Mouse (Mus musculus) kidney, postnatal 14 days (tissue): ENCODE measurements at regions not wholly inside any gene's neighbourhood (a gene's known extent, or its start where the extent isn't known, plus 50 kb on each side); places are given as distances from the start of the nearest gene placed in this dataset.

Experiments used
- DNase-seq: peaks from one replicate; pipeline ENCODE4 v3.0.0; 2022; ENCODE audit warnings: mixed read lengths

GRCm38 (mm10) chr7:35948389-35948788 is 145.6 kb upstream of the Zfp507 start:
- peak; percentile 45 for DNase-seq

- no peak for DNase-seq
Measured at GRCm38 (mm10) chr7:35941086-35941485, 138.3 kb upstream of the Zfp507 start.

- DNase-seq, result no peak
Measured at GRCm38 (mm10) chr7:35938123-35938869, 135.5 kb upstream of the Zfp507 start.

GRCm38 (mm10) chr7:35926749-35927148 is 123.9 kb upstream of the Zfp507 start:
- DNase-seq, result no peak

- DNase-seq, result no peak
Measured at GRCm38 (mm10) chr7:35922582-35922981, 119.8 kb upstream of the Zfp507 start.

DNA sequence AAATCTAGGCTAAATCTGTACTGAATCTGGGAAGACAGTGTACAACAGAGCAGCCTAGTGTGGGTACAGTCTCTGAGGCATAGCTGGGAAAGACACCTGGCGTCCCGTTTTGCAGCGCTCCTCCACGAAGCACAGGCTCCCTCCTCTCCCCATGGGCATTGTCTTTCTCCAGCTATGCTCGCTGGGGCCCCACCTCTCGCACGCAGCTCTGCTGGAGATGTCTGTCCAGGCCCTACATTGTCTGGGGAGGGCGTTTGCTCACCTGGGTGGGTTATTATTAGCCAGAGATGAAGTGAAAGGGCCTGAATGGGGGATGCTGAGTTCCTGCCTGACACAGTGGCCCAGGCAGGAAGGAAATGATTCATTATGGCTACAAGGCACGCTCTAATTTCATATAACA is 118.1 kb upstream of the Zfp507 start:
- DNase-seq, result no peak

DNA sequence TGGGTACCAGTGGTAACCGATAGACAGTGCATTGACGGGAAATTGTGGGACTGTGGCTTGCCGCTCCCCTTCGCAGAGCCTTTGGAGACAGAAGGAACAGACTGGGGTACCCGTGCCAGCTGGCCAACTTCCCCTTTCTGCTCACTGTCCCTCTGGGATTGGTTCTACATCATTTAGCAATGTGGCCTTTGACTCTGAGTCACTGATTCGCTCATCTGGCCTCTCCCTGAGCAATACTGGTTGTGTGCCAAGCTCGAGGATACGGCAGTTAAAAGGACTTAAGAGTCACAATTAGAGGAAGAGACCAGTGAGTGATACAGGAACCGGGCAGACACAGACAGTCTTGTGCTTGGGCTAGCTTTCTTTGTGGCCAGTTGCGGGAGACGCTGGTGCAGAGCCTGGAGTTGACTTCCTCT is 117.4 kb upstream of the Zfp507 start:
- peak; percentile 40 for DNase-seq

DNA sequence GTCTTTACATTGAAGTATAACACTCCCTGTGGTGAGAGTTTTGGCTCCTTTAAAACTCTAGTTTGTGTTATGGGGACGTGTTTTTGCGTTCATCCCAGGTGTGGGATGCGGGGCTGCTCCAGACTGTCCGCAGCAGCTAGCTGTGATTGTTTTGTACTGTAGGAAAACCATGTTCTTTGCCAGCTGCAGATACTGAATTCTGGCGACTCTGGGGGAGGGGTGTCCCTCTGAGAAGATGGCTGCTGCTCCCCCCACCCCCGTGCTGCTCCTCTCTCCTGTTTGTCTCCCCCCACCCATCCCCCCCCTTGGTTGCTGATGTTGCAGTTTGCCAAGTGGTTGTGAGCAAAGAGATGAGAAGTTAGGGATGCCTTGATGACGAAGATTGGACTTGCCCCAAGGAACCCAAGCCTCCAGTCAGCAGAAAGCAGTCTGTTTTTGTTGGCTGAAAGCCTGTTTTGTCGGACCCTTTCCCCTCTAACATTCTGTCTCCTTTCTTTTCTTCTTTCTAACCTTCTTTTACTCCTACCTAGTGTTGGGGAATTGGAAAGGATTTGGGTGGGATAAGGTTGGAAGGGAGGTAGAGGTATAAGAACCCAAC is 107.4 kb upstream of the Zfp507 start:
- no peak for DNase-seq

- peak; percentile 75 for DNase-seq
Measured at GRCm38 (mm10) chr7:35901942-35902381, 99.2 kb upstream of the Zfp507 start.

GRCm38 (mm10) chr7:35898701-35899445 is 96.1 kb upstream of the Zfp507 start:
- no peak for DNase-seq

DNA sequence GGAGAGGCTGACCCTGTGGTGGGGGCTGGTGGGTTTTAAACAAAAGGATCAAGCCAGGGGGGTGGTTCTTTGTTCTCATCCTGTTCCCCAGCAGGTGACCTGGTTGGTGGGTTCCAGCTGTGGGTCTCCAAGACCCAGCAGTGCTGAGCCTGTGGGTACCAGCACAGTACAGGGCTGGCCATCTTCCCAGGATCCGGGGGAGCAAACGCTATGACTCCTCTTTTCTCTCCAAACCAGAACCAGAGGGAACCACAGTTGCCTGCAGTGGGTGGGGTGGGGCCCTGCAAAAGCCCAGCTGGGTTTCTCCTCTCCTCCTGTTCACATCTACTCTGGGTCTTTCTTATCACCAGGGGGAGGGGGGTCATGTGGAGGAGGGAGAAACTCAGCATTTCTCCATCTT is 90.5 kb upstream of the Zfp507 start:
- no peak for DNase-seq

GRCm38 (mm10) chr7:35886051-35886450 is 83.2 kb upstream of the Zfp507 start:
- no peak for DNase-seq

- DNase-seq, result peak; percentile 76
Measured at GRCm38 (mm10) chr7:35879755-35880304, 77.0 kb upstream of the Zfp507 start.

DNA sequence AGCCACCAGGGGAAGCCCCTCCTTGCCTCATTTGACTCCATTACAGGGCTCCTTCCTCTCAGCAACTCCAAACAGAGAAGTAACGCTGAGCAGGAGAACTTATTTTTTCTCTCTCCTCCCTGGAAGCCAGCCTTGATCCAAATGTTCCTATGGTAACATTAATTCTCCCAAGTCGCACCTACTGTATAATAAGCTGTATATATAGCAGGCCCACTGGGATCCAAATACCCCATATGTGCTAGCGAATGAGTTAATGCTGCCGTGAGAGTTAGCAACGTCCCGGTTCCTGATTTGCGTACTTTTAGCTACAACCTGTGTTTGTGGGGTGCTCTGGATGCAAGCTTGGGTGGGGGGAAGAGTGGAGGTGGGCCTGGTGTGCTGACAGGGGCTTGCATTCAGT is 75.4 kb upstream of the Zfp507 start:
- DNase-seq, result no peak

DNA sequence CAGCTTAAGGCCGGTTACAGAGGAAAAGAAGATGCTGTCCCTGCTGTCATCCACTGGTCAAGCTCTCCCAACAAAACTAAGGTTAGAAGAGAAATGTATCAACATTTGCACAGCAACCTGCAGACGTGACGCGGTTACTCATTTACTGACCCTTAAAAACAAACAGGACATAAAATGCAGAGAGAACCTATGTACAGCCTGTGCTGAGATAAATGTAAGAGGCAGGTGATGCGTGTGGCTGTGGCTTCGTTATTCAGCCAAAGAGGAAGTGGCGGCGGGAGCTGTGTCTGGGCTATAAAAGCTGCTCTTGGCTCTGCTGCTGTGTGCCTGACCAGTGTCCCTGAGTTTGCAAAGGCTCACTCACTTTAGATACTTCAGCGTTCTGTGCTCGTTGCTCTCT is 58.2 kb upstream of the Zfp507 start:
- DNase-seq, result no peak

DNA sequence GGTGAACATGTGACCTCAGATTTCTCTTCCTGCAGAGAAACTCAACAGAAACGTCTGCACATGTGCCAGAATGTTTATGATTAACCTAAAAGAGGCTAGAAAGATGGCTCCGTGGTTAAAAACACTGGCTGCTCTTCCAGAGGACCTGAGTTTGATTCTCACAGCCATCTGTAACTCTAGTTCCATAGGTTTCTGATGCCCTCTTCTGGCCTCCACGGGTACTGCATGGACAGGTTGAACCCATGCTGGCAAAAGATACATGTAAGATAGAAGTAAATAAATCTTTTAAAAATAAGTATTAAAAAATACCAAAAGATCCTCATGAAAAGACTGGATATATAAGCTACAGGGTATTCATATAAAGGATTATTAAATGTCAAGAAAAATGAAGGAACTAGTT is 56.8 kb upstream of the Zfp507 start:
- DNase-seq, result peak; percentile 16

DNA sequence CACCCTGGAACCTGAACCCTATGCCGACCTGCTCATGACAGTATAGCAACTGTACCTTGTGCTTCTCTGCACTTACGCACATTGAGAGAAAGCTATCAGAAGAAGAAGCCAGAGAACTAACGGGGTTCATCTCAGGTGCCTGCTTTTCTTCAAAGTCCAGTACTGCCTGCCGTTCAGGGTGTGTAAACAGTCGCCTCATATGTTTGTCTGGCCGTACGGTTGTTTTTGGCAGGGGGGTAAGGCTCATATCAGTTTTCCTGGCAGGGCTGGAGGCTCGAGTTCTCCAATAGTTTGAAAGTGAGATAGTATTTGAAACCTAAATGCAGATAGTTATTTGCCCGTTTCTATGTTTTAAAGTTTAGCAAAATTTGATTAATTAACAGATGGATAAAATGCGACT is 54.9 kb upstream of the Zfp507 start:
- no peak for DNase-seq
